Mouse (Mus musculus) heart, adult 2 months (tissue): ENCODE data around the gene Cxcr3. TPM values are rescaled to one million over a fixed set of nuclear protein-coding genes. Genes with fewer than 3 reads are reported as not detected.

Experiments
- DNase-seq, 2 experiments: peaks; one replicate each; pipeline ENCODE4 v3.0.0; 2021
- H3K27ac ChIP-seq: fragments of 200-600 bp; 2 replicates; pipeline ENCODE4 v1.8.1; 2022
- H3K27me3 ChIP-seq: fragments of 200-500 bp; 2 replicates; pipeline ENCODE4 v1.6.1; 2012; ENCODE audit warnings: mild to moderate bottlenecking, low read length, inconsistent platforms, mixed read lengths; ENCODE audit not compliant: control insufficient read depth, insufficient read depth
- H3K36me3 ChIP-seq: fragments of 200-500 bp; 2 replicates; pipeline ENCODE4 v1.6.1; 2012; ENCODE audit warnings: low read length, inconsistent platforms; ENCODE audit not compliant: control insufficient read depth, insufficient read depth
- H3K4me1 ChIP-seq: fragments of 200-500 bp; 2 replicates; pipeline ENCODE4 v1.6.1; 2011; ENCODE audit warnings: low read length; ENCODE audit not compliant: control insufficient read depth, insufficient read depth
- H3K4me3 ChIP-seq: fragments of 200-600 bp; 2 replicates; pipeline ENCODE4 v1.8.1; 2022
- H3K79me2 ChIP-seq: fragments of 200-500 bp; replicated peaks from 2 replicates; pipeline ENCODE4 v1.6.1; 2012; ENCODE audit warnings: mild to moderate bottlenecking, inconsistent platforms, low read length, moderate library complexity, mixed read lengths; ENCODE audit not compliant: control insufficient read depth, insufficient read depth
- H3K9ac ChIP-seq: fragments of 200-500 bp; 2 replicates; pipeline ENCODE4 v1.6.1; 2012; ENCODE audit warnings: low read depth, mild to moderate bottlenecking, control low read depth, inconsistent platforms, low read length, mixed read lengths
- CTCF ChIP-seq: fragments of 200-600 bp; IDR thresholded peaks from 2 replicates; pipeline ENCODE4 v1.8.1; 2022; ENCODE audit warnings: antibody characterized with exemption, mild to moderate bottlenecking, moderate library complexity
- EP300 ChIP-seq: fragments of 200-500 bp; IDR thresholded peaks from 2 replicates; pipeline ENCODE4 v1.6.1; 2011; ENCODE audit warnings: low read depth, low read length, control low read depth; ENCODE audit not compliant: insufficient read depth
- POLR2A ChIP-seq: fragments of 200-500 bp; IDR thresholded peaks from 2 replicates; pipeline ENCODE4 v1.6.1; 2011; ENCODE audit warnings: mild to moderate bottlenecking, low read depth, low read length, control low read depth; ENCODE audit not compliant: insufficient read depth
- WGBS: fragments of 180-500 bp; shearing (Covaris S2); methylation state at CpG from one replicate; pipeline ENCODE4 v1.1.7; 2018; 5-methylcytosine and 5-hydroxymethylcytosine counted together
- intact Hi-C: fragments of 180-260 bp; cut with DNase I; formaldehyde crosslinking; loops from one replicate; pipeline ENCODE4 v1.15.1; 2025
- polyA plus RNA-seq: library from polyadenylated mRNA; depleted of rRNA; stranded (reverse); fragments of >200 nt; gene quantifications from 2 replicates; pipeline ENCODE4 v1.2.3, GENCODE M21; 2012; rRNA removed
- total RNA-seq, 2 experiments: library from RNA; stranded (reverse); gene quantifications; 2 replicates each; pipeline ENCODE4 v1.2.3; 2021

The Cxcr3 gene
- total and polyA plus RNA-seq, 3 experiments: 0.66 TPM; not detected in 2

GRCm38 (mm10) chrX:101697537-101697936, 36.5 kb downstream of the Cxcr3 start:
- WGBS: 71% methylated on average over 43 of the region's 54 CpGs
- no peak for DNase-seq
- Histone ChIP-seq H3K4me3 (no peak overlapping the region), H3K9ac (no peak overlapping the region), H3K27me3 (no peaks in the 10 kb centered on the region), H3K4me1 (no peaks in the 10 kb centered on the region), H3K36me3 (no peaks in the 10 kb centered on the region), H3K27ac (no peak overlapping the region), H3K79me2 (no peaks in the 10 kb centered on the region)
- TF ChIP-seq CTCF (no peak), POLR2A (no peak)
- intact Hi-C loops: no loop called here

- intact Hi-C loops: no loop called here
- Histone ChIP-seq H3K9ac (no peak overlapping the region), H3K27ac (no peak overlapping the region), H3K4me1 (no peaks in the 10 kb centered on the region), H3K79me2 (no peaks in the 10 kb centered on the region), H3K27me3 (no peaks in the 10 kb centered on the region), H3K36me3 (no peaks in the 10 kb centered on the region), H3K4me3 (no peak overlapping the region)
- WGBS: 89% methylated on average over 27 of the region's 27 CpGs
- TF ChIP-seq EP300: no peak
- no peak for TF ChIP-seq CTCF
- TF ChIP-seq POLR2A: no peak
- DNase-seq: no peak
Observed at GRCm38 (mm10) chrX:101695686-101696085, 38.4 kb downstream of the Cxcr3 start.

Other genes starting within 250 kb of the Cxcr3 start
- 10 to 100 TPM; 15.0 to 15.4 TPM for gene Taf1, start 201.5 kb downstream of the Cxcr3 start, total RNA-seq
- gene Taf1, start 201.5 kb downstream of the Cxcr3 start, polyA plus RNA-seq: 2.7 and 5.8 TPM in 2 replicates
- gene Ogt, start 94.2 kb downstream of the Cxcr3 start, total RNA-seq: 10 to 100 TPM; 51.0 to 53.1 TPM
- 52.4 and 113 TPM in 2 replicates for gene Ogt, start 94.2 kb downstream of the Cxcr3 start, polyA plus RNA-seq
- gene Gm4779, start 60.2 kb upstream of the Cxcr3 start, total RNA-seq: under 1 TPM in 1 of 2 experiments, not detected in 1; 0.26 TPM
- not detected in 2 replicates for gene Gm4779, start 60.2 kb upstream of the Cxcr3 start, polyA plus RNA-seq
- under 1 TPM in 1 of 2 experiments, not detected in 1; 0.13 TPM for gene 8030474K03Rik, start 60.4 kb upstream of the Cxcr3 start, total RNA-seq
- not detected in 2 replicates for gene 8030474K03Rik, start 60.4 kb upstream of the Cxcr3 start, polyA plus RNA-seq
- 1 to 10 TPM; 3.6 to 4.2 TPM for gene Nhsl2, start 115.1 kb upstream of the Cxcr3 start, total RNA-seq
- gene Nhsl2, start 115.1 kb upstream of the Cxcr3 start, polyA plus RNA-seq: 1.4 and 2.7 TPM in 2 replicates